In the genomic region with DNA sequence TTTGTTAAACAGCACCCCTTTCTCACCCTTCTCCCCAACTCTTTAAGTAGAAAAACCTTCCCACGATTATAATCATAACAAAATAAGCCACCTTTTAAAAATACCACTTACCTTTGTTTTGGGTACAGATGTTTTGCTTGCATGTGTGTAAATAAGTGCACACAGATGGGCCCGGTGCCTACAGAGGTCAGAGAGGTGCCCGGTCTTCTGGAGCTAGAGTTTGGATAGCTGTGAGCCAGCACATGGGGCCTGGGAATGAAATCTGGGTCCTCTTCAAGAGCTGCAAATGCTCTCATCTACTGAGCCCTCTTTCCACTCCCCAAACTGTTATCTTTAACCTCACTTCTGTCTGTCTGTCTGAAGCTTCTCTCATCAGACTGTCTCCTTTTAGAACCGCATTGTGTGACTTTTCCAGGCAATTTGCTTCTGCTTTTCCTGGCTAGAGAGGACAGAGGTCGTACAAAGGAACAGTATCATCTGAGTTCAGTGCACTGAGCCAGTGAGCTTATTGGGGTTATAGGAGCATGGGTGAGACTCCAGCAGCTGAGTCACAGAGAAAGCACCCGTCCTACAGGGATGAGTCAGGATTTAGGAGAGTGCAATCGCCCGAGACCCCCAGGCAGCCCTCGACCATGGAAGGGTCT, we compare ENCODE assay signal across 27 mouse cellular contexts. TPM values are rescaled to one million over a fixed set of nuclear protein-coding genes. Genes with fewer than 3 reads are reported as not detected.
DNase-seq lines count a peak whose midpoint lies in the region; ATAC-seq and TF ChIP-seq lines count a peak whose summit lies in the region.
"Had no signal": no experiment of that assay in that cellular context is flagged by ENCODE, and none has a peak within 500 bp of the region (broad histone marks: within the 10 kb centered on the region; RNA-seq: fewer than 3 reads in every experiment).

No protein-coding gene starts in this region.

- 0 out of 2 replicates have a peak overlapping the region, but pooled peaks have one; percentile 20 for H3K27ac ChIP-seq in heart, embryonic 13.5 days (replicated peaks)
- H3K27ac ChIP-seq in intestine, embryonic 16.5 days (ENCODE audit: low read length) = peak overlapping the region; percentile 17; the same call in 1 of the 2 replicates
- H3K27ac ChIP-seq in liver, embryonic 12.5 days = peak overlapping the region; percentile 67
- peak overlapping the region; percentile 69 for H3K27ac ChIP-seq in small intestine, adult 2 months (ENCODE audit: insufficient read depth, low read depth, low read length)
- H3K27ac ChIP-seq: embryonic facial prominence, embryonic 15.5 days; forebrain, embryonic 15.5 days; hindbrain, postnatal 0 days; neural tube, embryonic 13.5 days; stomach, embryonic 15.5 days had no signal

- no peaks in the 10 kb centered on the region for H3K9me3 ChIP-seq in heart, embryonic 13.5 days
- H3K9me3 ChIP-seq in intestine, embryonic 16.5 days (ENCODE audit: control insufficient read depth, low read length) = no peaks in the 10 kb centered on the region
- H3K9me3 ChIP-seq in liver, embryonic 12.5 days (replicated peaks) = no peaks in the 10 kb centered on the region
- H3K9me3 ChIP-seq: embryonic facial prominence, embryonic 15.5 days; forebrain, embryonic 15.5 days; limb, embryonic 13.5 days; megakaryocyte, embryonic 14.5 days; neural tube, embryonic 13.5 days; stomach, embryonic 15.5 days had no signal

- H3K4me3 ChIP-seq in heart, embryonic 13.5 days = no peak overlapping the region
- no peak overlapping the region for H3K4me3 ChIP-seq in intestine, embryonic 16.5 days (ENCODE audit: low read length)
- H3K4me3 ChIP-seq in liver, embryonic 12.5 days = no peak overlapping the region
- H3K4me3 ChIP-seq in small intestine, adult 2 months (ENCODE audit: low read depth, low read length) = no peak overlapping the region
- H3K4me3 ChIP-seq: embryonic facial prominence, embryonic 15.5 days; forebrain, embryonic 15.5 days; limb, embryonic 13.5 days; megakaryocyte, embryonic 14.5 days; myocyte; neural tube, embryonic 13.5 days; stomach, embryonic 15.5 days had no signal

- no peak overlapping the region for H3K4me2 ChIP-seq in heart, embryonic 13.5 days
- H3K4me2 ChIP-seq in intestine, embryonic 16.5 days (ENCODE audit: low read depth, low read length) = no peak overlapping the region
- no peak overlapping the region for H3K4me2 ChIP-seq in liver, embryonic 12.5 days
- H3K4me2 ChIP-seq: embryonic facial prominence, embryonic 15.5 days; forebrain, embryonic 15.5 days; limb, embryonic 13.5 days; lung, embryonic 14.5 days; neural tube, embryonic 13.5 days; stomach, embryonic 15.5 days had no signal

- H3K27me3 ChIP-seq in heart, embryonic 13.5 days (replicated peaks) = no peaks in the 10 kb centered on the region
- H3K27me3 ChIP-seq in intestine, embryonic 16.5 days (replicated peaks; ENCODE audit: control insufficient read depth, insufficient read depth, low read length) = no peaks in the 10 kb centered on the region
- no peaks in the 10 kb centered on the region for H3K27me3 ChIP-seq in liver, embryonic 12.5 days (replicated peaks)
- no peaks in the 10 kb centered on the region for H3K27me3 ChIP-seq in small intestine, adult 2 months (ENCODE audit: control insufficient read depth, insufficient read depth, low read length)
- H3K27me3 ChIP-seq: embryonic facial prominence, embryonic 15.5 days; forebrain, embryonic 15.5 days; limb, embryonic 13.5 days; megakaryocyte, embryonic 14.5 days; neural tube, embryonic 13.5 days; stomach, embryonic 15.5 days had no signal

- no peak for ATAC-seq in heart, embryonic 13.5 days (ENCODE audit: extremely low read depth, insufficient number of reproducible peaks, low FRiP score, low TSS enrichment)
- ATAC-seq in intestine, embryonic 16.5 days = peak; percentile 44; the same call in 1 of the 2 replicates
- ATAC-seq in liver, embryonic 12.5 days = no peak
- ATAC-seq: forebrain, embryonic 15.5 days; hindbrain, postnatal 0 days; midbrain, embryonic 16.5 days had no signal

- no peak for DNase-seq in heart, postnatal 4 days
- DNase-seq in layer of hippocampus, adult 9-11 months = no peak
- no peak for DNase-seq in layer of hippocampus, adult 9-10 months (ENCODE audit: low spot score)
- DNase-seq: adrenal gland, postnatal 14 days; B cell, adult 2 months; cerebellum, adult 8-10 months; gastrocnemius, postnatal 36 days; kidney, adult 18-20 months; kidney, postnatal 10 days; lung, embryonic 14.5 days; retina, postnatal 1 day; right cerebral cortex, postnatal 25 days; thymus, adult 18-20 months; thymus, postnatal 4 days had no signal

- no peaks in the 10 kb centered on the region for H3K36me3 ChIP-seq in heart, embryonic 13.5 days
- no peaks in the 10 kb centered on the region for H3K36me3 ChIP-seq in intestine, embryonic 16.5 days (ENCODE audit: control insufficient read depth, insufficient read depth, low read length)
- no peaks in the 10 kb centered on the region for H3K36me3 ChIP-seq in liver, embryonic 12.5 days
- H3K36me3 ChIP-seq in small intestine, adult 2 months (ENCODE audit: control insufficient read depth, insufficient read depth, low read length) = no peaks in the 10 kb centered on the region
- H3K36me3 ChIP-seq: embryonic facial prominence, embryonic 15.5 days; forebrain, embryonic 15.5 days; limb, embryonic 13.5 days; neural tube, embryonic 13.5 days; stomach, embryonic 15.5 days had no signal

- H3K4me1 ChIP-seq in heart, embryonic 13.5 days = peaks cover 50% of the 10 kb centered on the region
- H3K4me1 ChIP-seq in intestine, embryonic 16.5 days (ENCODE audit: control insufficient read depth, insufficient read depth, low read length) = peaks cover 10% of the 10 kb centered on the region
- peaks cover 90% of the 10 kb centered on the region for H3K4me1 ChIP-seq in liver, embryonic 12.5 days
- H3K4me1 ChIP-seq in small intestine, adult 2 months (ENCODE audit: control insufficient read depth, insufficient read depth, insufficient read length, low read length) = peaks cover 25% of the 10 kb centered on the region
- H3K4me1 ChIP-seq: forebrain, embryonic 15.5 days had no signal

- TF ChIP-seq POLR2A in small intestine, adult 2 months (IDR thresholded peaks at IDR 0.05; ENCODE audit: low read depth, low read length) = no peak

- no peak for TF ChIP-seq CTCF in small intestine, adult 2 months (IDR thresholded peaks at IDR 0.05; ENCODE audit: extremely low read depth, insufficient read length, insufficient replicate concordance, low read depth, low read length)

- WGBS in heart, embryonic 13.5 days = 72% methylated on average over 9 of the region's 9 CpGs
- WGBS in intestine, embryonic 16.5 days = 68% methylated on average over 9 of the region's 9 CpGs
- 67% methylated on average over 9 of the region's 9 CpGs for WGBS in liver, embryonic 12.5 days (ENCODE audit: insufficient replicate concordance)
- WGBS in small intestine, adult 2 months = 34% methylated on average over 9 of the region's 9 CpGs

- H3K9ac ChIP-seq in heart, embryonic 13.5 days = no peak overlapping the region
- no peak overlapping the region for H3K9ac ChIP-seq in intestine, embryonic 16.5 days (ENCODE audit: low read depth, low read length)
- H3K9ac ChIP-seq in liver, embryonic 12.5 days = 0 out of 2 replicates have a peak overlapping the region, but pooled peaks have one; percentile 9
- H3K9ac ChIP-seq: embryonic facial prominence, embryonic 15.5 days; forebrain, embryonic 15.5 days; limb, embryonic 13.5 days; lung, embryonic 14.5 days; neural tube, embryonic 13.5 days; stomach, embryonic 15.5 days had no signal

RNA-seq across cellular contexts. Expression of gene Wbp4, which starts 27.5 kb away (rescaled TPM):
- 24.5 and 26.4 TPM in 2 replicates for polyA plus RNA-seq in heart, embryonic 13.5 days (2015; fragmentation: Nextera tagmentation; extraction: Ambion mirVana)
- 10 to 100 TPM; 24.7 to 25.8 TPM for total RNA-seq in heart, postnatal 4 days (2021)
- 26.9 and 31.3 TPM in 2 replicates for polyA plus RNA-seq in intestine, embryonic 16.5 days (2015; fragmentation: Nextera tagmentation; extraction: Ambion mirVana)
- polyA plus RNA-seq in liver, embryonic 12.5 days (2016; fragmentation: Nextera tagmentation; extraction: Ambion mirVana) = 22.4 and 23.5 TPM in 2 replicates
- polyA plus RNA-seq in small intestine, adult 2 months (2012; rRNA removed) = 0.98 and 2.0 TPM in 2 replicates

RNA-seq across cellular contexts. Expression of gene Elf1, which starts 27.8 kb away (rescaled TPM):
- 7.2 and 8.0 TPM in 2 replicates for polyA plus RNA-seq in heart, embryonic 13.5 days (2015; fragmentation: Nextera tagmentation; extraction: Ambion mirVana)
- 10 to 100 TPM; 20.3 to 22.5 TPM for total RNA-seq in heart, postnatal 4 days (2021)
- polyA plus RNA-seq in intestine, embryonic 16.5 days (2015; fragmentation: Nextera tagmentation; extraction: Ambion mirVana) = 21.9 and 22.2 TPM in 2 replicates
- polyA plus RNA-seq in liver, embryonic 12.5 days (2016; fragmentation: Nextera tagmentation; extraction: Ambion mirVana) = 18.9 and 21.2 TPM in 2 replicates
- polyA plus RNA-seq in small intestine, adult 2 months (2012; rRNA removed) = 6.4 and 20.1 TPM in 2 replicates

RNA-seq across cellular contexts. Expression of gene Kbtbd6, which starts 57.1 kb away (rescaled TPM):
- 1.4 and 2.5 TPM in 2 replicates for polyA plus RNA-seq in heart, embryonic 13.5 days (2015; fragmentation: Nextera tagmentation; extraction: Ambion mirVana)
- total RNA-seq in heart, postnatal 4 days (2021) = 1 to 10 TPM in 1 of 2 experiments, under 1 TPM in 1; 0.95 to 1.5 TPM
- polyA plus RNA-seq in intestine, embryonic 16.5 days (2015; fragmentation: Nextera tagmentation; extraction: Ambion mirVana) = 1.5 and 1.8 TPM in 2 replicates
- polyA plus RNA-seq in liver, embryonic 12.5 days (2016; fragmentation: Nextera tagmentation; extraction: Ambion mirVana) = 3.9 TPM in 2 replicates
- polyA plus RNA-seq in small intestine, adult 2 months (2012; rRNA removed) = 0.65 and 0.66 TPM in 2 replicates

Comparison
In these comparisons a context has a peak if more than half of its experiments do, and no peak if none do; other contexts are left out.
1. H3K27ac ChIP-seq: peak in every context shown above with its lines; median percentile 69 in small intestine, adult 2 months; 67 in liver, embryonic 12.5 days; 20 in heart, embryonic 13.5 days; 17 in intestine, embryonic 16.5 days.